Mouse (Mus musculus) neutrophil, adult 65 days (primary cell): ENCODE data around the gene Rnf152. TPM values are rescaled to one million over a fixed set of nuclear protein-coding genes. Genes with fewer than 3 reads are reported as not detected.

Source experiments
- total RNA-seq: library from RNA; stranded (reverse); gene quantifications from 2 replicates; pipeline ENCODE4 v1.2.4, GENCODE M21; 2023

Rnf152 gene
- 0.50 and 0.85 TPM in 2 replicates for total RNA-seq

DNA sequence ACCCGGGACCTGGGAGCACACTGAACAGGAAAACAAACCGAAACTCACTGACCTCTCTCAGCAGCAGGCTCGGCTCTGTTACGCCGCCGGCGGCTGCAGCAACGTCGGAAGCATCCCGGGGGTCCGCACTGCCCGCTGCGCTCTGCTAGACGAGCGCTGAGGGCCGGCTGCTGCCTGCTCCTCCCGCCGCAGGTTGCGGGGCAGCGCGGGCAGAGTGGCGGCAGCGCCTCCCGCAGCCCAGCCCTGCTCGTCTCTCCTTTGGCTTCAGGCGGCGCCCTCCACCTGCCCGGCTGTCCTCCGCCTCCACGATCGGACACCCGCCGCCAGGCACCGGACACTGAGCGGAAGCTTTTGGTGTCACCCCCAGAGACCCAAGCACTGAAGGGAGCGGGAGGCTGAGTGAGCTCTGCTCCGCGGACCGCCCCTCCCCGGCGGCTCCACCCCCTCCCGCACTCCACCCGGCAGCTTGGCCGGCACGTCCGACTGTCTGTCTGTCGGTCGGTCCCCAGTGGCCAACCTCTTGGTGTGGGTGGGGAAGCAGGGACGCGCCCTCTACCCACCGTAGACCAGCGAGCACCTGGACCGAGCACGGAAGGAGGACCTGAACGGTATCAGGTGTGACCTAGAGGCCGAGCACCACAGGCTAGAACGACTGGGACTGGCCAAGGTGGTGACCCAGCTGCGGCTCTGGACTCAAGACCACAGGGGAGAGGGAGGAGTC lies at the start of gene Rnf152:
TSS of gene Rnf152 (minus strand) at position 420 of the 721 bp plus-strand sequence.

